Mouse (Mus musculus): ENCODE results near the gene Zfp791.

DNA sequence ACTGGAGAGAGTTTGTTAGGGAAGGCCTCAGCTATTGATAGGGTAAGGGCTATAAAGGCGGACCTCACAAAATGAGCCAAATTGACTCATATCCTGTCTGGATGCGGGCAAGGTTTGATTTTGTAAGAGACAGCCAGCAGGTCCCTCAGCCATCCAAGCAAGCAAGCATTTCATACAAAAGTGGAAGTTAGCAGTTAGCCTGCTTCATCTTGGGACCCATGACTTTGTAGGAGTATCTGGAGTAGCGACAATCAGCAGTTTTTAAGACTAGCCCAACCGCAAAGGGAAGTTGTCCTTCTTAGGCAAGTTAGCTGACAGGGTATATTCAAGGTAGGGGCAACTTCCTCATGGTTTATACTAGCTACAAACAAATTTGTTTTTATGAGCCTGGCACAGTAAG is 19.6 kb upstream of the Zfp791 start:
- TF ChIP-seq CTCF (IDR thresholded peaks at IDR 0.05; ENCODE audit: low read depth, low read length) (no peak), POLR2A (IDR thresholded peaks at IDR 0.05; ENCODE audit: borderline replicate concordance, low read depth, low read length) (no peak)
